Mouse (Mus musculus) gastrocnemius, postnatal 36 days (tissue): Measurements from ENCODE around the gene Pcyt1a. TPM values are rescaled to one million over a fixed set of nuclear protein-coding genes. Genes with fewer than 3 reads are reported as not detected.
"Not testable (repeated sequence)": the region's sequence is repeated elsewhere in the genome, so short reads cannot be mapped to it uniquely, and the experiment has no call there.

Experiments used
- DNase-seq, 2 experiments: peaks; one replicate each; pipeline ENCODE4 v3.0.0; 2022
- intact Hi-C: fragments of 180-260 bp; cut with DNase I; formaldehyde crosslinking; loops from one replicate; pipeline ENCODE4 v1.15.1; 2025
- total RNA-seq, 2 experiments: library from RNA; stranded (reverse); gene quantifications; 2 replicates each; pipeline ENCODE4 v1.2.3; 2021

The Pcyt1a gene
- total RNA-seq, 2 experiments from 2014 or later, result 105 to 121 TPM

GRCm38 (mm10) chr16:32431047-32431591 lies 398 bp downstream of the Pcyt1a start:
- intact Hi-C loops, result no loop called here
- no peak for DNase-seq

DNA sequence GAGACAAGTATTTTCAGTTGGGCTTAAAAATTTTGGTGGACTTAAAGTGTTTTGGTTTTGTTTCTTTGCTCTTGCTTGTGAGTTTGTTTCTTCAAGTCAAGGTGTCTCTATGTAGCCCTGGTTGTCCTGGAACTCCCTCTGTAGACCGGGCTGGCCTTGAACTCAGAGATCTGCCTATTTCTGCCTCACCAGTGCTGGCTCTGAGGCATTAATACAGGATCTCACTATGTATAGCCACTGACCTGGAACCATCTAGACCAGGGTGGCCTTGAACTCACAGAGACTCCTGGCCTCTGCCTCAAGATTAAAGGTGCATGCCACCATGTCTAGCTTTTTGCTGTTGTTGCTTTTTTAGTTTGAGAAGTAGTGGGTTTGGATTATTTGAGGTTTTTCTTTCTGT lies 1.2 kb downstream of the Pcyt1a start:
- intact Hi-C loops, result no loop called here

GRCm38 (mm10) chr16:32433138-32433537 lies 2.4 kb downstream of the Pcyt1a start:
- DNase-seq, result no peak
- intact Hi-C loops, result no loop called here

More for the DNA sequence above, 1.2 kb downstream of the Pcyt1a start:
- DNase-seq, result no peak

DNA sequence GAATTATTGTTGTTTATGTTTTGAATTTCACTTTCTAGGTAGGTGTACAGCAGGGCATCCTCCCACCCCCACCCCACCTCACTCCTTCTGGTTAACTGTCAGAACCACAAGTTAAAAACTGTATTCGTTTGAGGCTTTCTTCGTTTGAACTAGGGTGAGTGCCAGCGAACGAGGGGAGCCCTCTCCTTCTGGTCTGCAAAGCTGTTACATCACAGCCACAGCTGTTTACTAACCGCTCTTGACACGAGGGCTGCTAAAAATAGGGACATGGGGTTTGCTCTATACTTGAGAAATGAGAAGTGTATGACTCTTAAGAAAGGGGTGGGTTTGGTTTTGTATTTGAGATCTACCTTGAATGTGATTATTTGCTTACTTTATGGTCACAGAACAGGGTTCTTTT lies 3.3 kb downstream of the Pcyt1a start:
- DNase-seq, result no peak
- intact Hi-C loops, result no loop called here

- intact Hi-C loops, result no loop called here
- no peak for DNase-seq
These were observed 4.0 kb downstream of the Pcyt1a start for GRCm38 (mm10) chr16:32434691-32435090.

GRCm38 (mm10) chr16:32436657-32437056 lies 5.9 kb downstream of the Pcyt1a start:
- intact Hi-C loops, result no loop called here
- no peak for DNase-seq

GRCm38 (mm10) chr16:32437266-32437665 lies 6.5 kb downstream of the Pcyt1a start:
- intact Hi-C loops, result no loop called here
- DNase-seq, result no peak

DNA sequence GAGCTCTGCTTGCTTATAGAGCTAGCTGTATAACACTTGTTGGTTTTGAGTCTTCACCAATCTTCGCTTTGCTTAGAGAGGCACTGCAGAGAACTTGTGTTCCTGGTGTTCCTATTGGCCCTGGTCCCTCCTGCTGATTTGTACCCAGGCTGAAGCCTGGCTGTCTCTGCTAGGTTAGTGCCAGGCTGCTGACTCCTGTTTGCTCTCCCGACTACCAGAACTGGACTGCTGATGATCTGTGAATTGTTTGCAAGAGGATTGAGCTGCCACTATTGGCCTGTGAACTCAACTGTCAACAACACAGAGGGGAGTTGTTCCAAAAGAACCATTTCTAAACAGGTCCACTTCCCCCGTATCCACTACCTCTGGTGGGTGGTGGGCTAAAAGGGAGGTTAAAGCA lies 10.7 kb downstream of the Pcyt1a start:
- intact Hi-C loops, result no loop called here
- no peak for DNase-seq

GRCm38 (mm10) chr16:32444615-32445014 lies 13.9 kb downstream of the Pcyt1a start:
- DNase-seq, intact Hi-C loops: not testable (repeated sequence)

GRCm38 (mm10) chr16:32445558-32445957 lies 14.8 kb downstream of the Pcyt1a start:
- no peak for DNase-seq
- intact Hi-C loops, result no loop called here

- intact Hi-C loops, result no loop called here
- no peak for DNase-seq
These were observed 15.9 kb downstream of the Pcyt1a start for GRCm38 (mm10) chr16:32446563-32447138.

DNA sequence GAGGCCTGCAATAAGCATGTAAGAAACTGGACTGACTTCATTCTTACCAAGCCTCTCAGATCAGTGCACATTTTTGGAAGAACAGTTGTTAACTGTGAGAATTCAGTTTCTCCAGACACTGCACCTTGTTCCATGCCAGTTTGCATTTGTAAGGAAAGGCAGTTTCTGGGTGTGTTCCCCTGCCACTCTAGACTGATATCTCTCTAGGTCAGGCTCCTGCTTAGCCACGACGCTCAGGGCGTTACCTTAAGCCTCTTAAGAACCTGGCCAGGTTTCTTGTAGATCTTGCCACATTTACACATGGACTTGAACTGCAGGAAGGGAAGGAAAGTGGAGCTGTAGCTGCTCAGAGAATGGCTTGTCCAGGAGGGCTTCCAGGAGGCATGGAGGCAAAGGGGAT lies 18.9 kb downstream of the Pcyt1a start:
- intact Hi-C loops, result no loop called here
- no peak for DNase-seq

DNA sequence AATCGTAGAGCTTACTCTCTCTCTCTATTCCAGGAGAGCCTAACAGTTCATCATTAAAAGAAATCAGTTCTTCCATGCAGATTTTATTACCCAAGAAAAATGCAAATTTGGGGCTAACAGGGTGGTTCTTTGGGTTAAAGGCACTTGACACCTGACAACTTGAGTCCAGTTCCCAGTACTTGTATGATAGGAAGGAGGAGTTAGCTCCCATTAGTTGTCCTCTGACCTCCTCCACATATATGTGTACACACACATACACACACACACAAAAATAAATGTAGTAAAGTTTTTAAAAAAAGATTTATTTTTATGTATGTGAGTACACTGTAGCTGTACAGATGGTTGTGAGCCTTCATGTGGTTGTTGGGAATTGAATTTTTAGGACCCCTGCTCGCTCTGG lies 19.4 kb downstream of the Pcyt1a start:
- DNase-seq, result no peak
- intact Hi-C loops, result no loop called here

DNA sequence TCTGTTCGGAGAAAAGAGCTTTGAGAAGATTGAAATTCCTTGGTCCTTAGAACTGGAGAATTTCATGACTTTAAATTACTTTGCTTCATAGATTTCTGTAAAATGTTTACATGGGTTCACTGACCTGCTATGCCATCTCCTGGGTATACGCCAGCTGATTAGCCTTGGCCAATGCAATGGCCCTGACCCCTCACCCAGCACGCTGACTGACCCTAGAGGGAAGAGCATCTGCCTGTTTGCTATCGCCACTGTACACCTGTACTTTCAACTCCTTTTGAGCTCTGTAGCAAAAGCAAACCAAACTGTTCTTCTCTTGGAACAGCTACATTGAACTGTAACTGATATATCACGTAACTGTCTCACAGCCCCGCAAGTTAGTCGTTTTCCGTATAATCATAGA lies 22.4 kb downstream of the Pcyt1a start:
- no peak for DNase-seq
- intact Hi-C loops, result no loop called here

GRCm38 (mm10) chr16:32454646-32455045 lies 23.9 kb downstream of the Pcyt1a start:
- DNase-seq, result no peak
- intact Hi-C loops, result loop anchor here (5.0 kb wide), 2 partner anchors 67 to 82 kb away; no protein-coding TSS in a partner anchor

DNA sequence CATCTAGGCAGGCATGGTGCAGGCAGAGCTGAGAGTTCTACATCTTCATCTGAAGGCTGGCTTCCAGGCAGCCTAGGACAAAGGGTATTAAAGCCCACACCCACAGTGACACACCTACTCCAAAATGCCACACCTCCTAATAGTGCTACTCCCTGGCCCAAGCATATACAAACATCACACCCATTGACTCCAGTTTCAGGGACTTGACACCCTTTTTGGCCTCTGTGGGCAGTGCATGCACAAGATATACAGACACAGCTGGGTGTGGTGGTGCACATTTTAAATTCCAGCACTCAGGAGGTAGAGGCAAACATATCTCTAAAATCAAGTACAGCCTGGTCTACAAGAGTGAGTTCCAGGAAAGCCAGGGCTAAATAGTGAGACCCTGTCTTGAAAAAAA lies 25.4 kb downstream of the Pcyt1a start:
- intact Hi-C loops, result loop anchor here (5.0 kb wide), 2 partner anchors 69 to 84 kb away; no protein-coding TSS in a partner anchor
- no peak for DNase-seq

DNA sequence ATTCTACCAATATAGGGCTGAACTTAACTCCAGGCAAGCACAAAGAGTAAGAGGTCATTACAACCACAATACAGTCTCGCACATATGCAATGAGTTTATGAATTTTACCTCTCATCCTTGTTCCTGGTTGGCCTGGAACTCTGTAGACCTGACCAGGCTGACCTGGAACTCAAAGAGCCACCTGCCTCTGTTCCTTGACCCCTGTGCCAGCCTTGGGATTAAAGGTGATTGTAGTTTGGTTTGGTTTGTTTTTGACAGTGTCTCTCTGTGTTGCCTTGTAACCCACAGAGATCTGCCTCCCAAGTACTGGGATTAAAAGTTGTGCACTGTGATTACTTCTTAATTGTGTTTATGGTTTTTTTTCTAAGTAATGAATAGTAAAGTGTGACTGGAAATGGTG lies 26.0 kb downstream of the Pcyt1a start:
- intact Hi-C loops, result loop anchor here (5.0 kb wide), 2 partner anchors 69 to 84 kb away; no protein-coding TSS in a partner anchor
- no peak for DNase-seq

DNA sequence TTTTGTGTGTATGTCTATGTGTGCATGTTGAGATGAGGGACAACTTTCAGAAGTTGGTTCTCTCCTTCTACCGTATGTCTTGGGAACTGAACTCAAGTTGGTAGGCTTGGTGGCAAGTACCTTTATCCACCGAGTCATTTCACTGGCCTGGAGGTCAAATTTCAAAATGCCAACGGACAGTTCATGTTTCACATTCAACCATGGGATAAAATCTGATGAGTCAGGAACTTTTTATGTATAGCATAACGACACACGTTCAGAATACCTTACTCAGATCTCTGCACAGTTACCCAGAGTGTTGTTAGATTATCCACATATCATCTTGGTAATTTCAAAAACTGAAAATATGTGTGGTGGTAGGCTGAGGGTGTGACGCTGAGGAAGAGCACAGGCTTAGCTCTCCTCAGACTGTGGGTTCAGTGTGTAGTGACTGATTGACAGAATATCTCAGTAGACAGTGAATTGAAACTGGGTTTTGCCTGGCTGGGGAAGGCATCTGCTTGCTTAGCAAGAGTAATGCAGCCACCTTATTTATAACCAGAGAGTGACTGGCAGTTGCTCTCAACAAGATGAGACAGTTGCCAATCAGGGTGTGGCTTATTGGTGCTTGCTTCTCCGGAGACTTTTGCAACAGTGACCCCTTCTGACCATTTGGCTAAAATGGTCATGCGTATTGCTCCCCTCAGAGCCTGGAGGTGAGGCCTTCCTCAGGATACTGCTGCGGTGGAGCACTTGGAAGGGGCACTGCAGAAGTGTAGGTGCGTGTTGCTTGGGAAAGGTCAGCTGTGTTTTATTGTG lies 27.1 kb downstream of the Pcyt1a start:
- intact Hi-C loops, result loop anchor here (5.0 kb wide), 2 partner anchors 70 to 85 kb away; no protein-coding TSS in a partner anchor
- peak; percentile 25 to 67 for DNase-seq

GRCm38 (mm10) chr16:32460518-32460917 lies 29.8 kb downstream of the Pcyt1a start:
- intact Hi-C loops, result loop anchor here (5.0 kb wide), 2 partner anchors 193 to 343 kb away; no protein-coding TSS in a partner anchor
- no peak for DNase-seq

DNA sequence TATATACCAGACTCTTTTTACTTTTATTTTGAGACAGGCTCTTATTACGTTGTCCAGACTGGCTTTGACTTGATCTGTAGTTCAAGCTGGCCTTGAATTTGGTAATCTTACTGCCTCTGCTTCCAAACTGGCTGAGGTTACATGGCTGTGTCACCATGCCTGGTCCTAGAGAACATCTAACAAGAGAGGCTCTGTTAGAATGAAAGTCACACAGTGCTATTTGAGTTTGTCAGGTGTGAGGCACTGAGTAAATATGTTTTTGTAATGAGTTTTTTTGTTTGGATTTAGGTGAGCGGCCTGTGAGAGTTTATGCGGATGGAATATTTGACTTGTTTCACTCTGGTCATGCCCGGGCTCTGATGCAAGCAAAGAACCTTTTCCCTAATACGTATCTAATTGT lies 31.0 kb downstream of the Pcyt1a start:
- intact Hi-C loops, result loop anchor here (5.0 kb wide), 2 partner anchors 194 to 344 kb away; no protein-coding TSS in a partner anchor

DNA sequence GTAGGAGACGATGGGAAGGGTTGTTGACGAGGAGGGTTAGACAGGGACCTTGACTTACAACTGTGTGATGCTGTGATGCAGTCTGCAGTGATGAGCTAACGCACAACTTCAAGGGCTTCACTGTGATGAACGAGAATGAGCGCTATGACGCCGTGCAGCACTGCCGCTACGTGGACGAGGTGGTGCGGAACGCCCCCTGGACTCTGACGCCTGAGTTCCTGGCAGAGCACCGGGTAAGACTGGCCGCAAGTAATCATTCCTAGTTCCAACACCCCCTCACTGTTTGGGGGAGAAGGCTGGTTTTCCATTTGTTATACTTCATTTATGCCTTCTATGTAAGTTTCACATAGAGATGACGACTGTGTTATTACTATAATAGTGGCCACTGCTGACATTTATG lies 32.2 kb downstream of the Pcyt1a start:
- intact Hi-C loops, result loop anchor here (5.0 kb wide), 2 partner anchors 196 to 346 kb away; no protein-coding TSS in a partner anchor
- no peak for DNase-seq

More for the DNA sequence above, 31.0 kb downstream of the Pcyt1a start:
- DNase-seq, result no peak
